Mouse (Mus musculus) heart, postnatal 14 days (tissue): ENCODE data around the gene Tbc1d10c. TPM values are rescaled to one million over a fixed set of nuclear protein-coding genes. Genes with fewer than 3 reads are reported as not detected.

ENCODE experiments used
- microRNA-seq, 2 experiments: library from miRNA; unstranded; fragments of <30 nt; microRNA quantifications; one replicate each; pipeline ENCODE4 v1.2.0; 2021 to 2022
- total RNA-seq, 2 experiments: library from RNA; stranded (reverse); gene quantifications; 2 replicates each; pipeline ENCODE4 v1.2.3; 2021

Gene Tbc1d10c
- total RNA-seq, 2 experiments from 2014 or later: 4.0 to 7.5 TPM

Small RNAs within 50 kb of the gene (microRNA-seq; reads per million reads assigned to microRNA genes)
- 0 reads per million in 2 experiments for gene Gm26115

Other genes with a start within 250 kb of the Tbc1d10c start
- gene Aldh3b3, start 232.6 kb downstream of the Tbc1d10c start, total RNA-seq: under 1 TPM; 0.12 to 0.31 TPM
- gene Aldh3b2, start 219.0 kb downstream of the Tbc1d10c start, total RNA-seq: under 1 TPM; 0.57 to 0.59 TPM
- 10 to 100 TPM; 11.7 to 15.2 TPM for gene Acy3, start 204.7 kb downstream of the Tbc1d10c start, total RNA-seq
- gene Tbx10, start 198.5 kb downstream of the Tbc1d10c start, total RNA-seq: not detected
- 10 to 100 TPM; 66.8 to 69.4 TPM for gene Nudt8, start 190.7 kb downstream of the Tbc1d10c start, total RNA-seq
- 1 to 10 TPM; 2.0 to 2.6 TPM for gene Gm49405, start 190.7 kb downstream of the Tbc1d10c start, total RNA-seq
- 10 to 100 TPM; 73.8 to 83.6 TPM for gene Doc2g, start 188.0 kb downstream of the Tbc1d10c start, total RNA-seq
- 1,000 to 10,000 TPM; 1,061 to 1,067 TPM for gene Ndufv1, start 178.5 kb downstream of the Tbc1d10c start, total RNA-seq
- 100 to 1,000 TPM; 257 to 271 TPM for gene Gstp1, start 153.3 kb downstream of the Tbc1d10c start, total RNA-seq
- gene Gstp2, start 145.3 kb downstream of the Tbc1d10c start, total RNA-seq: 10 to 100 TPM; 80.8 to 90.7 TPM
- gene Gstp3, start 131.7 kb downstream of the Tbc1d10c start, total RNA-seq: not detected
- gene Cabp2, start 109.7 kb downstream of the Tbc1d10c start, total RNA-seq: not detected
- 10 to 100 TPM; 24.2 to 27.5 TPM for gene Cdk2ap2, start 94.1 kb downstream of the Tbc1d10c start, total RNA-seq
- gene Pitpnm1, start 91.3 kb downstream of the Tbc1d10c start, total RNA-seq: 10 to 100 TPM; 25.0 to 26.4 TPM
- 10 to 100 TPM; 47.0 to 60.6 TPM for gene Aip, start 65.4 kb downstream of the Tbc1d10c start, total RNA-seq
- not detected for gene Gpr152, start 51.5 kb downstream of the Tbc1d10c start, total RNA-seq
- gene Cabp4, start 47.3 kb downstream of the Tbc1d10c start, total RNA-seq: not detected
- 10 to 100 TPM; 61.9 to 70.9 TPM for gene Coro1b, start 42.7 kb downstream of the Tbc1d10c start, total RNA-seq
- 1 to 10 TPM; 3.2 to 6.7 TPM for gene Ptprcap, start 37.7 kb downstream of the Tbc1d10c start, total RNA-seq
- gene Rps6kb2, start 27.9 kb downstream of the Tbc1d10c start, total RNA-seq: 10 to 100 TPM; 21.6 to 23.6 TPM
- 10 to 100 TPM; 36.1 to 43.3 TPM for gene Carns1, start 15.8 kb downstream of the Tbc1d10c start, total RNA-seq
- 100 to 1,000 TPM; 368 to 404 TPM for gene Ppp1ca, start 781 bp upstream of the Tbc1d10c start, total RNA-seq
- 1 to 10 TPM; 4.7 to 5.0 TPM for gene Rad9a, start 10.4 kb upstream of the Tbc1d10c start, total RNA-seq
- gene Clcf1, start 23.0 kb upstream of the Tbc1d10c start, total RNA-seq: 1 to 10 TPM; 1.6 to 2.0 TPM
- gene AC109138.7, start 23.1 kb upstream of the Tbc1d10c start, total RNA-seq: not detected
- gene Pold4, start 40.6 kb upstream of the Tbc1d10c start, total RNA-seq: 10 to 100 TPM in 1 of 2 experiments, 1 to 10 TPM in 1; 9.5 to 10.8 TPM
- 1 to 10 TPM; 7.2 to 9.9 TPM for gene Ssh3, start 77.9 kb upstream of the Tbc1d10c start, total RNA-seq
- 1 to 10 TPM; 1.0 to 1.4 TPM for gene Ankrd13d, start 91.9 kb upstream of the Tbc1d10c start, total RNA-seq
- gene Grk2, start 114.9 kb upstream of the Tbc1d10c start, total RNA-seq: 10 to 100 TPM; 54.1 to 59.4 TPM
- 10 to 100 TPM; 47.6 to 49.5 TPM for gene Kdm2a, start 207.0 kb upstream of the Tbc1d10c start, total RNA-seq
- gene Rhod, start 248.1 kb upstream of the Tbc1d10c start, total RNA-seq: 1 to 10 TPM; 5.9 to 6.6 TPM